Mouse (Mus musculus) brown adipose tissue, adult 24 weeks (tissue): ENCODE measurements around the gene Angptl1. TPM values are rescaled to one million over a fixed set of nuclear protein-coding genes. Genes with fewer than 3 reads are reported as not detected.

Source experiments
- H3K27ac ChIP-seq: fragments of 200-500 bp; replicated peaks from 2 replicates; pipeline ENCODE4 v1.5.1; 2012; ENCODE audit warnings: low read depth, mild to moderate bottlenecking, low read length
- H3K4me1 ChIP-seq: fragments of 200-500 bp; 2 replicates; pipeline ENCODE4 v1.6.1; 2012; ENCODE audit warnings: low read length, mixed read lengths; ENCODE audit not compliant: control insufficient read depth, insufficient read depth, insufficient read length
- H3K4me3 ChIP-seq: fragments of 200-500 bp; 2 replicates; pipeline ENCODE4 v1.5.1; 2012; ENCODE audit warnings: low read depth, mild to moderate bottlenecking, low read length, moderate library complexity; ENCODE audit not compliant: insufficient read depth
- polyA plus RNA-seq: library from polyadenylated mRNA; stranded (reverse); fragments of >200 nt; gene quantifications from 2 replicates; pipeline ENCODE4 v1.2.4, GENCODE M21; 2012; ENCODE audit not compliant: missing spikeins, insufficient read depth, insufficient read length

The Angptl1 gene
- polyA plus RNA-seq, 1 experiment, result 11.2 TPM

DNA sequence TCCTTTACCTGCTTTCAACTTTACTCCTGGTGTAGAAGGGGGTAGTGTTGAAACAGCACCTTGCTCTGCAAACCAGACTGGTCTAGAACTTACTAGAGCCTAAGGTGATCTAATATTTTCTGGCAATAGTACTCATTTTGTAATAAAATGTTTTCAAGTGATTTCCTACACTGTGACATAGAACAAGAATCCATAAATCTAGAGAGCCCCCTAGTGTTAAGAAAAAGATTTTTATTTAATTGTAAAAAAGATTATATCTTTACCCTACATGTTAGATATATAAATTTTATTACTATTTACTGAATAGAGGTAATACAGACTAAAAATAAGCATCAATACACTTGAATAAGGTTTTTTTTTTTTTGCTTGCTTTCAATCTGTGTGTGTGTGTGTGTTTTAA, 71.5 kb downstream of the Angptl1 start:
- H3K27ac ChIP-seq, result no peak overlapping the region
- no peak overlapping the region for H3K4me3 ChIP-seq
- peaks cover 2% of the 10 kb centered on the region; the same call in 1 of the 2 replicates for H3K4me1 ChIP-seq

Other genes starting within 250 kb of the Angptl1 start
- 6.2 and 7.7 TPM in 2 replicates for gene Tor3a, start 164.2 kb upstream of the Angptl1 start, polyA plus RNA-seq
- gene Fam20b, start 119.5 kb upstream of the Angptl1 start, polyA plus RNA-seq, result 20.4 and 34.7 TPM in 2 replicates
- gene Ralgps2, start 101.1 kb downstream of the Angptl1 start, polyA plus RNA-seq, result 3.0 and 4.4 TPM in 2 replicates